Mouse (Mus musculus): Measurements from ENCODE around the gene Zfp710.
"Not testable (repeated sequence)": the region's sequence is repeated elsewhere in the genome, so short reads cannot be mapped to it uniquely, and the experiment has no call there.

Zfp710 gene

GRCm38 (mm10) chr7:80024521-80025390, at the start of gene Zfp710:
Gene Zfp710 (plus strand): TSS chr7:80024814.
- DNase-seq = peak; percentile 49 to 64

GRCm38 (mm10) chr7:79975316-79975715, 49.3 kb upstream of the Zfp710 start:
- DNase-seq = no peak

- DNase-seq = no peak
Observed at GRCm38 (mm10) chr7:79986717-79987116, 37.9 kb upstream of the Zfp710 start.

- DNase-seq = no peak
Observed at GRCm38 (mm10) chr7:79987745-79988144, 36.9 kb upstream of the Zfp710 start.

- DNase-seq = not testable (repeated sequence)
Observed at GRCm38 (mm10) chr7:79988466-79988865, 36.1 kb upstream of the Zfp710 start.

- DNase-seq = peak; percentile 51 to 60
Observed at GRCm38 (mm10) chr7:79994476-79994875, 30.1 kb upstream of the Zfp710 start.

GRCm38 (mm10) chr7:79997761-79998160, 26.9 kb upstream of the Zfp710 start:
- DNase-seq = no peak

- DNase-seq = peak; percentile 23 to 35
Observed at GRCm38 (mm10) chr7:80002353-80003055, 22.1 kb upstream of the Zfp710 start.

- DNase-seq = peak; percentile 24 to 28
Observed at GRCm38 (mm10) chr7:80004776-80005554, 19.6 kb upstream of the Zfp710 start.

- no peak for DNase-seq
Observed at GRCm38 (mm10) chr7:80010680-80011079, 13.9 kb upstream of the Zfp710 start.

GRCm38 (mm10) chr7:80011470-80011869, 13.1 kb upstream of the Zfp710 start:
- peak; percentile 21 to 31 for DNase-seq

- DNase-seq = no peak
Observed at GRCm38 (mm10) chr7:80013884-80014550, 10.6 kb upstream of the Zfp710 start.

- no peak for DNase-seq
Observed at GRCm38 (mm10) chr7:80014826-80015755, 9.5 kb upstream of the Zfp710 start.

- DNase-seq = no peak
Observed at GRCm38 (mm10) chr7:80018506-80019452, 5.8 kb upstream of the Zfp710 start.

GRCm38 (mm10) chr7:80023621-80024435, 786 bp upstream of the Zfp710 start:
- DNase-seq = peak; percentile 15 to 24

- DNase-seq = no peak
Observed at GRCm38 (mm10) chr7:80025391-80026117, 940 bp downstream of the Zfp710 start.

GRCm38 (mm10) chr7:80026118-80026989, 1.7 kb downstream of the Zfp710 start:
- DNase-seq = peak; percentile 38 to 42

All from cerebellum, postnatal 36 days (tissue).